28 mouse cellular contexts compared by ENCODE assay signal in genomic region chr8:47232081-47232480, GRCm38 (mm10).
A peak's percentile ranks its signal among the peaks of the same experiment; 100 is the strongest.
DNase-seq lines count a peak whose midpoint lies in the region; ATAC-seq lines count a peak whose summit lies in the region.
"Had no signal": no experiment of that assay in that cellular context is flagged by ENCODE, and none has a peak within 500 bp of the region (broad histone marks: within the 10 kb centered on the region; RNA-seq: fewer than 3 reads in every experiment).

No protein-coding gene starts in this region.

- DNase-seq in hindbrain, embryonic 11.5 days (ENCODE audit: low spot score): no peak
- no peak for DNase-seq in hindbrain, embryonic 10.5 days (ENCODE audit: low spot score)
- DNase-seq in retina, postnatal 1 day: peak; percentile 44
- DNase-seq in retina, embryonic 14.5 days (ENCODE audit: low spot score): no peak
- DNase-seq in left cerebral cortex, postnatal 4 days: no peak
- DNase-seq: adrenal gland, adult 8-10 months; cerebellum, adult 8-10 months; cerebellum, postnatal 25 days; gastrocnemius, postnatal 14 days; heart, adult 18-20 months; heart, postnatal 4 days; kidney, adult 9 months; kidney, postnatal 10 days; right cerebral cortex, postnatal 14 days; thymus, postnatal 14 days had no signal

- H3K36me3 ChIP-seq in forebrain, embryonic 13.5 days (ENCODE audit: poor library complexity, severe bottlenecking): no peaks in the 10 kb centered on the region
- no peaks in the 10 kb centered on the region for H3K36me3 ChIP-seq in forebrain, embryonic 12.5 days (replicated peaks)
- H3K36me3 ChIP-seq in hindbrain, embryonic 11.5 days (ENCODE audit: control insufficient read depth, insufficient read depth, low read length): no peaks in the 10 kb centered on the region
- no peaks in the 10 kb centered on the region for H3K36me3 ChIP-seq in hindbrain, embryonic 10.5 days
- no peaks in the 10 kb centered on the region for H3K36me3 ChIP-seq in liver, embryonic 12.5 days
- H3K36me3 ChIP-seq: embryonic facial prominence, embryonic 10.5 days; embryonic facial prominence, embryonic 15.5 days; limb, embryonic 12.5 days; lung, embryonic 15.5 days; neural tube, embryonic 13.5 days; stomach, embryonic 15.5 days had no signal

- H3K27ac ChIP-seq in forebrain, embryonic 13.5 days: no peak overlapping the region
- H3K27ac ChIP-seq in forebrain, embryonic 12.5 days: no peak overlapping the region
- no peak overlapping the region for H3K27ac ChIP-seq in hindbrain, embryonic 11.5 days (ENCODE audit: low read depth, low read length)
- H3K27ac ChIP-seq in hindbrain, embryonic 10.5 days: no peak overlapping the region
- H3K27ac ChIP-seq in liver, embryonic 12.5 days: no peak overlapping the region
- H3K27ac ChIP-seq: embryonic facial prominence, embryonic 10.5 days; embryonic facial prominence, embryonic 15.5 days; limb, embryonic 12.5 days; lung, embryonic 15.5 days; neural tube, embryonic 13.5 days; stomach, embryonic 15.5 days had no signal

- peaks cover 33% of the 10 kb centered on the region for H3K4me1 ChIP-seq in forebrain, embryonic 13.5 days
- peaks cover 29% of the 10 kb centered on the region for H3K4me1 ChIP-seq in forebrain, embryonic 12.5 days
- H3K4me1 ChIP-seq in hindbrain, embryonic 11.5 days (replicated peaks; ENCODE audit: control insufficient read depth, insufficient read depth, low read length): peaks cover 2% of the 10 kb centered on the region; the same call in 1 of the 2 replicates
- peaks cover 22% of the 10 kb centered on the region for H3K4me1 ChIP-seq in hindbrain, embryonic 10.5 days (replicated peaks)
- H3K4me1 ChIP-seq in liver, embryonic 12.5 days: no peaks in the 10 kb centered on the region
- H3K4me1 ChIP-seq: lung, embryonic 15.5 days; stomach, embryonic 15.5 days had no signal

- no peaks in the 10 kb centered on the region for H3K27me3 ChIP-seq in forebrain, embryonic 13.5 days
- H3K27me3 ChIP-seq in forebrain, embryonic 12.5 days: no peaks in the 10 kb centered on the region
- no peaks in the 10 kb centered on the region for H3K27me3 ChIP-seq in hindbrain, embryonic 11.5 days (ENCODE audit: control insufficient read depth, insufficient read depth, low read length)
- no peaks in the 10 kb centered on the region for H3K27me3 ChIP-seq in hindbrain, embryonic 10.5 days (ENCODE audit: insufficient read depth, poor library complexity, severe bottlenecking)
- no peaks in the 10 kb centered on the region for H3K27me3 ChIP-seq in liver, embryonic 12.5 days (replicated peaks)
- H3K27me3 ChIP-seq: embryonic facial prominence, embryonic 15.5 days; limb, embryonic 12.5 days; lung, embryonic 15.5 days; neural tube, embryonic 13.5 days; stomach, embryonic 15.5 days had no signal

- H3K9ac ChIP-seq in forebrain, embryonic 13.5 days: no peak overlapping the region
- no peak overlapping the region for H3K9ac ChIP-seq in forebrain, embryonic 12.5 days
- H3K9ac ChIP-seq in hindbrain, embryonic 11.5 days (ENCODE audit: low read depth, low read length): no peak overlapping the region
- no peak overlapping the region for H3K9ac ChIP-seq in liver, embryonic 12.5 days
- H3K9ac ChIP-seq: embryonic facial prominence, embryonic 15.5 days; limb, embryonic 12.5 days; lung, embryonic 15.5 days; neural tube, embryonic 13.5 days; stomach, embryonic 15.5 days had no signal

- no peak overlapping the region for H3K4me3 ChIP-seq in forebrain, embryonic 13.5 days
- H3K4me3 ChIP-seq in forebrain, embryonic 12.5 days (replicated peaks): no peak overlapping the region
- H3K4me3 ChIP-seq in hindbrain, embryonic 11.5 days (ENCODE audit: low read depth, low read length): no peak overlapping the region
- no peak overlapping the region for H3K4me3 ChIP-seq in hindbrain, embryonic 10.5 days
- H3K4me3 ChIP-seq in liver, embryonic 12.5 days: no peak overlapping the region
- H3K4me3 ChIP-seq: embryonic facial prominence, embryonic 10.5 days; embryonic facial prominence, embryonic 15.5 days; limb, embryonic 12.5 days; lung, embryonic 15.5 days; neural tube, embryonic 13.5 days; stomach, embryonic 15.5 days had no signal

- no peak overlapping the region for H3K4me2 ChIP-seq in forebrain, embryonic 13.5 days
- no peak overlapping the region for H3K4me2 ChIP-seq in forebrain, embryonic 12.5 days
- H3K4me2 ChIP-seq in hindbrain, embryonic 11.5 days (replicated peaks; ENCODE audit: low read depth, low read length): no peak overlapping the region
- no peak overlapping the region for H3K4me2 ChIP-seq in liver, embryonic 12.5 days
- H3K4me2 ChIP-seq: embryonic facial prominence, embryonic 15.5 days; heart, embryonic 11.5 days; limb, embryonic 12.5 days; lung, embryonic 15.5 days; midbrain, embryonic 11.5 days; neural tube, embryonic 13.5 days; stomach, embryonic 15.5 days had no signal

- ATAC-seq in forebrain, embryonic 13.5 days: peak; percentile 28; the same call in 1 of the 2 replicates
- ATAC-seq in forebrain, embryonic 12.5 days (ENCODE audit: low FRiP score): no peak; the same call in 1 of the 2 replicates
- peak; percentile 25; the same call in 1 of the 2 replicates for ATAC-seq in hindbrain, embryonic 11.5 days (ENCODE audit: low FRiP score)
- no peak for ATAC-seq in liver, embryonic 12.5 days
- ATAC-seq: activated CD4-positive, CD25-positive, alpha-beta regulatory T cell, adult 4 months; intestine, postnatal 0 days had no signal

- no peaks in the 10 kb centered on the region for H3K9me3 ChIP-seq in forebrain, embryonic 13.5 days (replicated peaks)
- no peaks in the 10 kb centered on the region for H3K9me3 ChIP-seq in forebrain, embryonic 12.5 days
- H3K9me3 ChIP-seq in hindbrain, embryonic 11.5 days (ENCODE audit: control insufficient read depth, low read length): no peaks in the 10 kb centered on the region
- H3K9me3 ChIP-seq in hindbrain, embryonic 10.5 days: no peaks in the 10 kb centered on the region
- H3K9me3 ChIP-seq in liver, embryonic 12.5 days (replicated peaks): no peaks in the 10 kb centered on the region
- H3K9me3 ChIP-seq: embryonic facial prominence, embryonic 10.5 days; embryonic facial prominence, embryonic 15.5 days; limb, embryonic 12.5 days; lung, embryonic 15.5 days; neural tube, embryonic 13.5 days; stomach, embryonic 15.5 days had no signal

- WGBS in forebrain, embryonic 13.5 days: 51% methylated on average over 3 of the region's 3 CpGs
- 45% methylated on average over 3 of the region's 3 CpGs for WGBS in forebrain, embryonic 12.5 days
- WGBS in hindbrain, embryonic 11.5 days: 76% methylated on average over 3 of the region's 3 CpGs
- WGBS in hindbrain, embryonic 10.5 days: 64% methylated on average over 3 of the region's 3 CpGs
- 66% methylated on average over 3 of the region's 3 CpGs for WGBS in liver, embryonic 12.5 days (ENCODE audit: insufficient replicate concordance)

- intact Hi-C loops in left cerebral cortex, postnatal 4 days (cut with DNase I): no loop called here

Comparison
In these comparisons a context has a peak if more than half of its experiments do, and no peak if none do; other contexts are left out.
1. ATAC-seq: peak in forebrain, embryonic 13.5 days (single experiment) and hindbrain, embryonic 11.5 days (single experiment); none in forebrain, embryonic 12.5 days (single experiment) and liver, embryonic 12.5 days (single experiment).